Mouse (Mus musculus) embryonic facial prominence, embryonic 10.5 days (tissue): ENCODE measurements around the gene Tapbp. TPM values are rescaled to one million over a fixed set of nuclear protein-coding genes. Genes with fewer than 3 reads are reported as not detected.
A peak's percentile ranks its signal among the peaks of the same experiment; 100 is the strongest.

Source experiments
- DNase-seq: peaks from one replicate; pipeline ENCODE4 v3.0.0-alpha.2; 2017; ENCODE audit warnings: low spot score
- H3K27ac ChIP-seq: fragments of 300-500 bp; sonication (generic); replicated peaks from 2 replicates; pipeline ENCODE4 v1.5.1; 2016; ENCODE audit warnings: mild to moderate bottlenecking
- H3K27me3 ChIP-seq: fragments of 300-500 bp; sonication (generic); replicated peaks from 2 replicates; pipeline ENCODE4 v1.6.1; 2016; ENCODE audit warnings: low read depth, mild to moderate bottlenecking; ENCODE audit not compliant: poor library complexity, severe bottlenecking
- H3K36me3 ChIP-seq: fragments of 300-500 bp; sonication (generic); replicated peaks from 2 replicates; pipeline ENCODE4 v1.6.1; 2016; ENCODE audit warnings: mild to moderate bottlenecking, moderate library complexity
- H3K4me1 ChIP-seq: fragments of 300-500 bp; sonication (generic); 2 replicates; pipeline ENCODE4 v1.6.1; 2016
- H3K4me3 ChIP-seq: fragments of 300-500 bp; sonication (generic); 2 replicates; pipeline ENCODE4 v1.5.1; 2016; ENCODE audit warnings: mild to moderate bottlenecking, moderate library complexity
- H3K9me3 ChIP-seq: fragments of 300-500 bp; sonication (generic); 2 replicates; pipeline ENCODE4 v1.6.1; 2016; ENCODE audit warnings: mild to moderate bottlenecking
- WGBS: fragments of 180-500 bp; shearing (Covaris S2); methylation state at CpG from one replicate; pipeline ENCODE4 v1.1.7; 2016; 5-methylcytosine and 5-hydroxymethylcytosine counted together
- polyA plus RNA-seq: library from polyadenylated mRNA; unstranded; fragments of >200 nt; fragmentation: Nextera tagmentation; extraction: Ambion mirVana; gene quantifications from 2 replicates; pipeline ENCODE4 v1.2.1, GENCODE M21; 2016

The Tapbp gene
- polyA plus RNA-seq, 1 experiment from 2014 or later = 11.8 TPM

DNA sequence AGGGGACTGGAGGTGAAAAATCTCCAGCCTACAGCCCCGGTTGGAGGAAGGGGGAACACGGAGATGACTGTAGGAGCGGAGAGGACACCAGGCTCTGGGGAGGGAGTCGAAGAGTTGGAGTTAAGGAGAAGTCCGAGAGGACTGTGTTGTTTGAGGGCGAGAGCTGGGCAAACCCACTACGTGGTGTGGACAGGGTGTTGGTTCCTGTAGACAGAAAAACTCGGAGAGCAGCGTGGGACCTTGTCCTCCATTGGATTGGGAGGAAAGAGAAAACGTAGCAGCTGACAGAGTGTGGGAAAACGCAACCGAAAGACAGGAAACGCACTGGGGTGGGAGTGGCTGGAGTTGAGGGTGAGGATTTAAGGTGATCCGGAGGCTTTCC is 5.8 kb upstream of the Tapbp start:
- under 1% methylated on average over 14 of the region's 14 CpGs for WGBS

DNA sequence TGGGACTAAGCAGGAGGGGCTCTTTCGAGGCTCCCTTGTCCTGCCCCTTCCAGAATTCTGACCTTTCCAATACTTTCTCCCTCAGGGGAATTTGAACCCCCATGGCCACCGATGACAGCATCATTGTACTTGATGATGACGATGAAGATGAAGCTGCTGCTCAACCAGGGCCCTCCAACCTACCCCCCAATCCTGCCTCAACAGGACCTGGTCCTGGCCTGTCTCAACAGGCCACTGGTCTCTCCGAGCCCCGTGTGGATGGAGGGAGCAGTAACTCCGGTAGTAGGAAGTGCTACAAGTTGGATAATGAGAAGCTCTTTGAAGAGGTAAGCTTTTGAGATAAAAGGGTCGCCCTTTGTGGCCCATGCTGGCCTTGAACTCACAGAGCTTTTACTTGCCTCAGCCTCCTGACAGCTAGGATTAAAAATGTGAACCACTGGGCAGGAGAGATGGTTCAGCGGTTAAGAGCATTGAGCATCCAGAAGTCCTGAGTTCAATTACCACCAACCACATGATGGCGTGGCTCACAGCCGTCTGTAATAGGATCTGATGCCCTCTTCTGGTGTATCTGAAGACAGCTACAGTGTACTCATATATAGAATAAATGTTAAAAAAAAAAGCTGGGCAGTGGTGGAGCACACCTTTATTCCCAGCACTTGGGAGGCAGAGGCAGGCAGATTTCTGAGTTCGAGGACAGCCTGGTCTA is 5.2 kb upstream of the Tapbp start:
- no peaks in the 10 kb centered on the region for H3K27me3 ChIP-seq
- 52% methylated on average over 11 of the region's 11 CpGs for WGBS
- H3K4me1 ChIP-seq = peaks cover 56% of the 10 kb centered on the region
- no peaks in the 10 kb centered on the region for H3K9me3 ChIP-seq
- H3K4me3 ChIP-seq = peak overlapping the region; percentile 95
- peak overlapping the region; percentile 93 for H3K27ac ChIP-seq
- DNase-seq = no peak
- peaks cover 50% of the 10 kb centered on the region for H3K36me3 ChIP-seq

More for the DNA sequence above, 5.8 kb upstream of the Tapbp start:
- Histone ChIP-seq H3K9me3 (no peaks in the 10 kb centered on the region), H3K4me3 (peak overlapping the region; percentile 95), H3K36me3 (peaks cover 46% of the 10 kb centered on the region), H3K27ac (peak overlapping the region; percentile 93), H3K27me3 (no peaks in the 10 kb centered on the region), H3K4me1 (peaks cover 52% of the 10 kb centered on the region)
- no peak for DNase-seq

DNA sequence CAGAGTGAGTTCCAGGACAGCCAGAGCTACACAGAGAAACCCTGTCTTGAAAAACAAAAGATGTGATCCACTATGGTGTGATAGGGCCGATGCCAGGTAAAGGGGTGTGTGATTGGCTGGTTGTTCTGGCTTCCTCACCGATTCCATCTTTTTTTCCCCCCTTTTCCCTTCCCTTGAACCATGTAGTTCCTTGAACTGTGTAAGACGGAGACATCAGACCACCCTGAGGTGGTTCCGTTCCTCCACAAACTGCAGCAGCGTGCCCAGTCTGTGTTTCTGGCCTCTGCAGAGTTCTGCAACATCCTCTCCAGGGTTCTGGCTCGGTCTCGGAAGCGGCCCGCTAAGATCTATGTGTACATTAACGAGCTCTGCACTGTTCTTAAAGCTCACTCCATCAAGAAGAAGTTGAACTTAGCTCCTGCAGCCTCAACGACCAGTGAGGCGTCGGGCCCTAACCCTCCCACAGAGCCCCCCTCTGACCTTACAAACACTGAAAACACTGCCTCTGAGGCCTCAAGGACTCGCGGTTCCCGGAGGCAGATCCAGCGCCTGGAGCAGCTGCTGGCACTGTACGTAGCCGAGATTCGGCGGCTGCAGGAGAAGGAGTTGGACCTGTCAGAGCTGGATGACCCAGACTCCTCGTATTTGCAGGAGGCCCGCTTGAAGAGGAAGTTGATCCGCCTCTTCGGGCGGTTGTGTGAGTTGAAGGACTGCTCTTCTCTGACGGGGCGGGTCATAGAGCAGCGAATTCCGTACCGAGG is 4.5 kb upstream of the Tapbp start:
- 93% methylated on average over 31 of the region's 31 CpGs for WGBS
- Histone ChIP-seq H3K4me1 (peaks cover 57% of the 10 kb centered on the region), H3K27me3 (no peaks in the 10 kb centered on the region), H3K4me3 (peak overlapping the region; percentile 95), H3K27ac (no peak overlapping the region), H3K9me3 (no peaks in the 10 kb centered on the region), H3K36me3 (peaks cover 50% of the 10 kb centered on the region)
- DNase-seq = no peak

DNA sequence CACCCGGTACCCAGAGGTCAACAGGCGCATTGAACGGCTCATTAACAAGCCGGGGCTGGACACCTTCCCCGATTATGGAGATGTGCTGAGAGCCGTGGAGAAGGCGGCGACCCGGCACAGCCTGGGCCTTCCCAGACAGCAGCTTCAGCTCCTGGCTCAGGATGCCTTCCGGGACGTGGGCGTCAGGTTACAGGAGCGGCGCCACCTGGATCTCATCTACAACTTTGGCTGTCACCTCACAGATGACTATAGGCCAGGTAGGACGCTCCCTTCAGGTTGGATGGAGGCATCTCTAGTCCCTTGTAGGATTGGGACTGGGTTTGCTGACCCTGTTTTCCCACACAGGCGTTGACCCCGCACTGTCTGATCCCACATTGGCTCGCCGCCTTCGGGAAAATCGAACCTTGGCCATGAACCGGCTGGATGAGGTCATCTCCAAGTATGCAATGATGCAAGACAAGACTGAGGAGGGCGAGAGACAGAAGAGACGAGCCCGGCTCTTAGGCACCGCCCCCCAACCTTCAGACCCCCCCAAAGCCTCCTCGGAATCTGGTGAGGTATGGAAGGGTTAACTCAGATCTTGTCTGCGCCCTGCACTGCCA is 3.8 kb upstream of the Tapbp start:
- peaks cover 52% of the 10 kb centered on the region for H3K36me3 ChIP-seq
- no peak overlapping the region for H3K27ac ChIP-seq
- peaks cover 63% of the 10 kb centered on the region for H3K4me1 ChIP-seq
- peak overlapping the region; percentile 95; the same call in 1 of the 2 replicates for H3K4me3 ChIP-seq
- WGBS = 91% methylated on average over 28 of the region's 28 CpGs
- H3K9me3 ChIP-seq = no peaks in the 10 kb centered on the region
- no peaks in the 10 kb centered on the region for H3K27me3 ChIP-seq
- DNase-seq = no peak

DNA sequence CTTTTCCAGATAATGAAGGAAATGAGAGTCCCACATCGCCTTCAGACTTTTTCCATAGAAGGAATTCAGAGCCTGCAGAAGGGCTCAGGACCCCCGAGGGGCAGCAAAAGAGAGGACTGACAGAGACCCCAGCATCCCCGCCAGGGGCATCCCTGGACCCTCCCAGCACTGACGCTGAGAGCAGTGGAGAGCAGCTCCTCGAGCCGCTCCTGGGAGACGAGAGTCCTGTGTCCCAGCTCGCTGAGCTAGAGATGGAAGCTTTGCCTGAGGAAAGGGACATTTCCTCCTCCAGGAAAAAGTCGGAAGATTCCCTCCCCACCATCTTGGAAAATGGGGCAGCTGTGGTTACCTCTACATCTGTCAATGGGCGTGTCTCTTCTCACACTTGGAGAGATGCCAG is 2.4 kb upstream of the Tapbp start:
- peaks cover 6% of the 10 kb centered on the region; the same call in 1 of the 2 replicates for H3K27me3 ChIP-seq
- peak overlapping the region; percentile 25; the same call in 1 of the 2 replicates for H3K4me3 ChIP-seq
- peaks cover 70% of the 10 kb centered on the region for H3K4me1 ChIP-seq
- H3K9me3 ChIP-seq = no peaks in the 10 kb centered on the region
- peaks cover 65% of the 10 kb centered on the region for H3K36me3 ChIP-seq
- no peak overlapping the region for H3K27ac ChIP-seq
- 92% methylated on average over 10 of the region's 10 CpGs for WGBS
- DNase-seq = no peak

DNA sequence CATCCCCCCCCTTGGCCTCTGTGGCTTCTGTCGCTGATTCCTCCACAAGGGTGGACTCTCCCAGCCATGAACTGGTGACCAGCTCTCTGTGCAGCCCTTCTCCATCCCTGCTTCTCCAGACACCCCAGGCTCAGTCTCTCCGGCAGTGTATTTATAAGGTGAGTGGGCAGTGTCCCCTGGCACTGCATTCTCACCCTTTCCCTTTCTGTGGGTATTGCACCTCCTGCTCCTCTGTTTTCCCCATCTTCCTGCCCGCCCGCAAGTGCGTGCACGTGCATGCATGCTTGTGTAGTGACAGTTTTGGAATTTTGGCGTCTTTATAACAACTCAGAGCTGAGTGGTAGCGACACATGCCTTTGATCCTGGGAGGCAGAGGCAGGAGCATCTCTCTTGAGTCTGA is 1.8 kb upstream of the Tapbp start:
- Histone ChIP-seq H3K4me1 (peaks cover 70% of the 10 kb centered on the region), H3K27ac (no peak overlapping the region), H3K9me3 (no peaks in the 10 kb centered on the region), H3K36me3 (peaks cover 69% of the 10 kb centered on the region), H3K27me3 (peaks cover 10% of the 10 kb centered on the region; the same call in 1 of the 2 replicates), H3K4me3 (peak overlapping the region; percentile 73; the same call in 1 of the 2 replicates)
- WGBS = 94% methylated on average over 8 of the region's 8 CpGs
- DNase-seq = no peak

DNA sequence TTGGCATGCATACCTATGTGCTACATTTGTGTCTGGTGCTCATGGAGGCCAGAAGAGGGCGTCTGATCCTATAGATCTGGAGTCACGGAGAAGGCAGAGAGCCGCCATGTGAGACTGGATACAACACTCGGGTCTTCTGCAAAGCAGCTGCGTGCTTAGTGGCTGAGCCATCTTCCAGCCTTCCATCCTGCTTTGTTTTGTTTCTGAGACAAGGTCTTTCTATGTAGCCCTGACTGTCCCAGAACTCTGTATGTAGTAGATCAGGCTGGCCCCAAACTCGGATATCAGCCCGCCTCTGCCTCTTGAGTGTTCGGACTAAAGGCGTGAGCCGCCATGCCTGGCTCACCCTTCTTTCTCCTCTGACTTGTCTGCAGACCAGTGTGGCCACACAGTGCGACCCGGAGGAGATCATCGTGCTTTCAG is 719 bp upstream of the Tapbp start:
- Histone ChIP-seq H3K9me3 (no peaks in the 10 kb centered on the region), H3K4me3 (peak overlapping the region; percentile 73), H3K36me3 (peaks cover 69% of the 10 kb centered on the region), H3K27ac (no peak overlapping the region), H3K27me3 (peaks cover 10% of the 10 kb centered on the region; the same call in 1 of the 2 replicates), H3K4me1 (peaks cover 76% of the 10 kb centered on the region)
- no peak for DNase-seq
- WGBS = 71% methylated on average over 13 of the region's 13 CpGs

DNA sequence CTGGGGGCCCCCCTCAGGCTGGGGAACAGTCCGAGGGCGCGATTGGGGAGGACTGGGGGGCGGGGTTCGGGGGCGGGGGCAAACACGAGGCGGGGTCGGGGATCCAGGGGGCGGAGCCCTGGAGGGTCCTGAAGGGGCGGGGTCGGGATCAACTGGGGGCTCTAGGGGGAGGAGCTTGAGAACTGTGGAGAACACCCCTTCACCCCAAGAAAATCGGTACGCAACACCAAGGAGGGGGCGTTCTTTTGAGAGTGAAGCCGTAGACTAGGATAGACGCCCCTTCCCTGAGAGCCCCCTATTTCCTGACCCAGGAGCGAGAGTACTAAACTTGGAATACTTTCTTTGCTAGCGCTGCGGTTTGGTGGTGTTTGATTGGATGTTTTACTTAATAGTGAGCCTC is 595 bp downstream of the Tapbp start:
- peak overlapping the region; percentile 94 for H3K27ac ChIP-seq
- H3K4me3 ChIP-seq = peak overlapping the region; percentile 73
- no peaks in the 10 kb centered on the region for H3K9me3 ChIP-seq
- peaks cover 59% of the 10 kb centered on the region for H3K36me3 ChIP-seq
- H3K27me3 ChIP-seq = peaks cover 10% of the 10 kb centered on the region; the same call in 1 of the 2 replicates
- WGBS = under 1% methylated on average over 20 of the region's 20 CpGs
- DNase-seq = no peak
- H3K4me1 ChIP-seq = peaks cover 76% of the 10 kb centered on the region

DNA sequence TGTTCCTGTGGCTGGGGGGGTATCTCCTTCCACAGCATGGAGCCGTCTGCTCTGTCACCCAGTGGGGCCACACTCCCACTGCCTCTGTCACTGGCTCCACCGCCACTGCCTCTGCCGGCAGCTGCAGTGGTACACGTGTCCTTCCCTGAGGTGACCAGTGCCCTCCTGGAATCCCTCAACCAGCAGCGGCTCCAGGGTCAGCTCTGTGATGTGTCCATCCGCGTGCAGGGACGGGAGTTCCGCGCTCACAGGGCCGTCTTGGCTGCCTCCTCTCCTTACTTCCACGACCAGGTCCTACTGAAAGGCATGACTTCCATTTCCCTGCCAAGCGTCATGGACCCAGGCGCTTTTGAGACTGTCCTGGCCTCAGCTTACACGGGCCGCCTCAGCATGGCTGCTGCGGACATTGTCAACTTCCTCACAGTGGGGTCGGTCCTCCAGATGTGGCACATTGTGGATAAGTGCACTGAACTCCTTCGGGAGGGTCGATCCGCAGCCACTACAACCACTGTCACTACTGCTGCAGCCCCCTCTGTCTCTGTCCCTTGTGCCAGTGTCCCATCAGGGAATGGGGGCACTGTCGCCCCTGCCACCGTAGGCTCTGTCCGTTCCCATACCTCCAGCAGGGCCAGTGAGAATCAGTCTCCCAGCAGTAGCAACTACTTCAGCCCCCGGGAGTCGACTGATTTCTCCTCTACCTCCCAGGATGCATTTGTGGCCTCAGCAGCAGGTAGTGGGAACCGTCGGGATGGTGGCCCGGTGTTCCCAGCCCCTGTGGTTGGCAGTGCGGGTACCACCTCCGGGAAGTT is 1.4 kb downstream of the Tapbp start:
- no peaks in the 10 kb centered on the region for H3K9me3 ChIP-seq
- H3K27ac ChIP-seq = peak overlapping the region; percentile 36; the same call in 1 of the 2 replicates
- WGBS = 80% methylated on average over 31 of the region's 31 CpGs
- H3K27me3 ChIP-seq = peaks cover 10% of the 10 kb centered on the region; the same call in 1 of the 2 replicates
- peaks cover 51% of the 10 kb centered on the region for H3K36me3 ChIP-seq
- peak overlapping the region; percentile 73 for H3K4me3 ChIP-seq
- peaks cover 70% of the 10 kb centered on the region for H3K4me1 ChIP-seq
- peak; percentile 17 for DNase-seq

DNA sequence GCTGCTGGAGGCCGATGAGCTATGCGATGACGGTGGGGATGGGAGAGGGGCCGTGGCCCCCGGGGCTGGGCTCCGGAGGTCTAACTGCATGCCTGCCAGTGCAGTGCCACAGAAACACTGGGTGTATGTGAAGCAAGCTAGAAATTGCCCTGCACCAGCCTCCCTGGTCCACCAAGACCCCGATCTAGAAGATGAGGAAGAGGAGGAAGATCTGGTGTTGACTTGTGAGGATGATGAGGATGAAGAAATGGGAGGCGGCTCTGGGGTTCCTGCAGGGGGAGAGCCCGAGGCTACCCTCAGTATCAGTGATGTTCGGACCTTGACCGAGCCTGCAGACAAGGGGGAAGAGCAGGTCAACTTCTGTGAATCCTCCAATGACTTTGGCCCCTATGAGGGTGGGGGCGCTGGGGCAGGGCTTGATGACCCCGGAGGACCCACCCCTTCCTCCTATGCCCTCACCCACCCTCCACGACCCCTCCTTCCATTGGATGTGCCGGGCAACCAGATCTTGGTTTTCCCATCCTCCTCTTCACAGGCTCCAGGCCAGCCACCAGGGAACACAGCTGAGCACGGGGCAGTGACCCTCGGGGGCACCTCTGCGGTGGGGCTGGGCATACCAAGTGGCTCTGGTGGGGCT is 2.1 kb downstream of the Tapbp start:
- Histone ChIP-seq H3K4me3 (peak overlapping the region; percentile 73), H3K9me3 (no peaks in the 10 kb centered on the region), H3K27ac (no peak overlapping the region), H3K4me1 (peaks cover 70% of the 10 kb centered on the region), H3K27me3 (peaks cover 10% of the 10 kb centered on the region; the same call in 1 of the 2 replicates), H3K36me3 (peaks cover 44% of the 10 kb centered on the region)
- DNase-seq = peak; percentile 7
- WGBS = 82% methylated on average over 18 of the region's 18 CpGs

DNA sequence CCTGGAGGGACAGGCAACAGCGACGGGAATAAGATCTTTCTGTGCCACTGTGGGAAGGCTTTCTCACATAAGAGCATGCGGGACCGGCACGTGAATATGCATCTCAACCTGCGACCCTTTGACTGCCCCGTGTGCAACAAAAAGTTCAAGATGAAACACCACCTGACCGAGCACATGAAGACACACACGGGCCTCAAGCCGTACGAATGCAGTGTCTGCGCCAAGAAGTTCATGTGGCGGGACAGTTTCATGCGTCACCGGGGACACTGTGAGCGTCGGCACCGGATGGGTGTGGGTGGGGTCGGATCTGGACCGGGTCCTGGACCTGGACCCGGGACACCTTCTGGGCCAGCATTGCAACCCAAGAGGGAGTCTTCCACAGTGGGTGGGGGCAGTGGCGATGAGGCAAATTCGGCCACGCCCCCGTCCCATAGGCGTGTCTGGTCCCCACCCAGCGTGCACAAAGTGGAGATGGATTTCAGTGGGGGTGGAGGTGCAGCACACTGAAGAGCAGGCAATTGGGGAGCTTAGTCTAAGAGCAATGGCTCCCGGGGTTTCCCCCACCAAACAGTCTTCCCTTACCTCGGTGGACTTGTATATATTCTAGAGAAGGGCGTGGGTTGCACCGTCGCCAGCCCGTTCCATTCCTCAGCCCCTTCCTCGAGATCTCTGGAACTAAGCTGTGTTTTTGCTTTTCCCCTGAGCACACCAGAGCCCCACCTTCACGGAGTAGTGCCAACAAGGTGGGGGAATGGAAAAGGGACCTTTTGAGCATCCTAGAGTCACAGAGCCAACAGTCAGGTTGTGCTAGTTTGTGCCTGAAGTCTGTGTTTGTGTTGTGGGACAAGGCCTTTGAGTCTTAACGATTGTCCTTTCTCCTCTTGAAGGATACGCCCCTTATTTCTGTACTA is 2.8 kb downstream of the Tapbp start:
- no peak overlapping the region for H3K27ac ChIP-seq
- peak overlapping the region; percentile 73 for H3K4me3 ChIP-seq
- 62% methylated on average over 37 of the region's 37 CpGs for WGBS
- peak; percentile 9 for DNase-seq
- no peaks in the 10 kb centered on the region for H3K9me3 ChIP-seq
- peaks cover 36% of the 10 kb centered on the region for H3K36me3 ChIP-seq
- peaks cover 10% of the 10 kb centered on the region; the same call in 1 of the 2 replicates for H3K27me3 ChIP-seq
- H3K4me1 ChIP-seq = peaks cover 70% of the 10 kb centered on the region
